Mouse (Mus musculus) stomach, postnatal 0 days (tissue): ENCODE data around the gene H2afz.

Source experiments
- CTCF ChIP-seq: IDR thresholded peaks from 2 replicates; pipeline ENCODE4 v1.5.1; 2016; ENCODE audit warnings: antibody characterized with exemption, low read depth, mild to moderate bottlenecking, moderate library complexity
- EP300 ChIP-seq: optimal IDR thresholded peaks from 2 replicates; pipeline ENCODE3; 2016; ENCODE audit warnings: antibody characterized with exemption

- TF ChIP-seq CTCF, result no peak
- TF ChIP-seq EP300, result no peak
These were observed 17.7 kb upstream of the H2afz start for GRCm38 (mm10) chr3:137846552-137846951.
